Mouse (Mus musculus) ES-E14 (cell line): Measurements from ENCODE around the gene Ralgapa2.

ENCODE experiments used
- CHD2 ChIP-seq: IDR thresholded peaks from 2 replicates; pipeline ENCODE4 v1.6.1; 2014; ENCODE audit warnings: mild to moderate bottlenecking, low read depth, low read length, inconsistent platforms
- MAFK ChIP-seq: IDR thresholded peaks from 2 replicates; pipeline ENCODE4 v1.6.1; 2014; ENCODE audit warnings: mild to moderate bottlenecking, low read depth, low read length, inconsistent platforms; ENCODE audit not compliant: insufficient read depth
- ZC3H11A ChIP-seq: IDR thresholded peaks from 2 replicates; pipeline ENCODE4 v1.6.1; 2012; ENCODE audit warnings: low read depth, mild to moderate bottlenecking, inconsistent platforms, low read length, borderline replicate concordance

DNA sequence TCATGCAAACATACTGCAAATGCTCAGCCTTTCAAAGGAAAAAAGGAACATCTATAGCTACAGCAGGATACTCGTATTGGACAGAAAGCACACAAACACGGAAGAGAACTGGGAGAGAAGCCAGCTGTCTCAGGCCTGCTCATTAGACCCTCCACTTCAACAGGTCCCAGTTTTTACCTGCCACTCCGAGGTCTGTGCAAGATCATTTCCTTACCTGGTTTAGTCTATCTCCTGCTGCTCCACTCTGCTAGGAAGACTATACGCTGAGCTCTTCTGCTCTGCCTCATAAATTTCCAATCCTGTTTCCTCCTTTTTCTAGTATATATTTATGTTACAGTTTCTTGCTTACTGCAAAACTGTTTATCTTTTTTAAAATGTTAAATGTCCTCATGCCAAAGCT is 70.4 kb downstream of the Ralgapa2 start:
- TF ChIP-seq ZC3H11A: no peak
- TF ChIP-seq MAFK: no peak
- no peak for TF ChIP-seq CHD2
